Mouse (Mus musculus): ENCODE results near the gene Chd9. TPM values are rescaled to one million over a fixed set of nuclear protein-coding genes. Genes with fewer than 3 reads are reported as not detected.

Gene Chd9
- total RNA-seq, 2 experiments from 2014 or later = 68.7 to 93.5 TPM

DNA sequence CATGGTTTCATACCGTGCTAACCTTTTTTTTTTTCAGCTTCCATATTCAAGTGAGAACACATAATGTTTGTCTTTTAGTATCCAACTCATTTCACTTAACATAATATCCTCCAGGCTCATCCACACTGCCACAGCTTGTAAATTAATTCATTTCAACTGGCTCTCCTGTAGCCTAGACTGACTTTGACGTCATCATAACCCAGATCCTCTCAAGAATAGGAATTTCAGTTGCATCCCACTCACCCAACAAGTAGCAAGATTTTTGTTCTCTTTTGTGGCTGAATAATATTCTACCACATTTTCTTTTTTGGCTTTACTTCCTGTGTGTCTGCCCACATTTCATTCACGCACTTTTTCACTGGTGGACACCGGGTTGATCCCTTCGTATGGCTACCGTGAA, 9.3 kb downstream of the Chd9 start:
- no peak for DNase-seq

DNA sequence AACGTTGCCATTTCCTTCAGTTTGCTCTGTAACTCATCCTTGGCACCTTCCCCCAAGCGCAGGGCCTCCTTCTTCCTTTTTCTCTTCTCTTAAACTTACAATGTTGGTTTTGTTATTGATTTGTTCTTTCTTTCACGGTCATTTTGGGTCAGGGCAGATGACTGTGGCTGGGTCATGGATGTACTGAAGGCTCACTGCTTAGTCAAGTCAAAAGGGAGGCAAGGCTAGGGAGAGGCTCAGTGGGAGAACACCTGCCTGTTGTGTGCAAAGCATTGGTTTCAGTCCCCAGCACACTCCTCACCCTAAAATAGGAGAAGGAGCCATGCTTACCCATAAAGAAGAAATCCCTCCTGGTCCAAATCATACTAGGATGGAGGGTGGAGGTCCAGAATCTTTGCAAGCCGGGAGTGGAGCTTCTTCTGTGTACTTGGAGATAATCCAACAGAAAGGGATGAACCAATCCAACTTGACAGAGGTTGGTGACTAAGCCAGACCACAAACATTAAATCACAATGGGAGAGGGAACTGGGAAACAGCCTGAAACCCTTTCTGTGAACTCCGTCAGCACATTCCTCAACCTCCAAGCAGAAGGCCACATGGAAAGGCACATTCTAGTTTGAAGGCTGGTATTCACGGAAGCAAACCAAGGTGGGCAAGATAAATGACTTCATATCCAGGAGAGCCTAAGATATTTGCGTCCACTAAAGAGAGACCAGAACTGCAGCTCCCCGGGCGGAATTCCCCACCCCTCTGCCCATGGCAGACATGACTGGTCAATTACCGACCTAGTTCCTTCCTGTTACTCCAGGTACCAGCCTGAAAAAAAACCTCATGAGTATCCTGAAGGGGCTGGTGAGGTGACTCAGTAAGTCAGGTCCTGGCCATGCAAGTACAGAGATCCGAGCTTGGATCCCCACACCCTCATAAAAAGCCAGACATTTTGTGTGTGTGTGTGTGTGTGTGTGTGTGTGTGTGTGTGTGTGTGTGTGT, 11.9 kb downstream of the Chd9 start:
- DNase-seq = peak; percentile 33 to 40

DNA sequence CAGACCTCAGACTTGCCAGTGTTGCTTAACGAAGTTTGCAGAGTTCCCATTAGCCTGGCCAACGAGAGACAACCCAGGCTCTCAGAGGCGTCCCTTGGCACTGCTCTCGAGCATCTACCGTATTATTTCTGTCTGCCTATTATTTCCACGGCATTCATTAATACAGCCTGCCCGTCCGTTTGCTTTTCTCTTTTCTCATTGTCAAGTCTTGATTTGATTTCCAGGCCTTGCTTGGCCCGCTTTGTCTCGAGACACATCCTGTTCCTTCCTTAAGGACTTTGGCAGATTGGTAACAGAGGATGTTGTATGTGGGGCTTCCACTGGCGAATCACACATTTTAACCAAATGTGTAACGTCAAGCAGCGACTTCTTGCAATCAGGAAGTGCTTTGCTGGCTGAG, 13.2 kb downstream of the Chd9 start:
- no peak for DNase-seq

GRCm38 (mm10) chr8:90843127-90843526, 15.0 kb downstream of the Chd9 start:
- no peak for DNase-seq

DNA sequence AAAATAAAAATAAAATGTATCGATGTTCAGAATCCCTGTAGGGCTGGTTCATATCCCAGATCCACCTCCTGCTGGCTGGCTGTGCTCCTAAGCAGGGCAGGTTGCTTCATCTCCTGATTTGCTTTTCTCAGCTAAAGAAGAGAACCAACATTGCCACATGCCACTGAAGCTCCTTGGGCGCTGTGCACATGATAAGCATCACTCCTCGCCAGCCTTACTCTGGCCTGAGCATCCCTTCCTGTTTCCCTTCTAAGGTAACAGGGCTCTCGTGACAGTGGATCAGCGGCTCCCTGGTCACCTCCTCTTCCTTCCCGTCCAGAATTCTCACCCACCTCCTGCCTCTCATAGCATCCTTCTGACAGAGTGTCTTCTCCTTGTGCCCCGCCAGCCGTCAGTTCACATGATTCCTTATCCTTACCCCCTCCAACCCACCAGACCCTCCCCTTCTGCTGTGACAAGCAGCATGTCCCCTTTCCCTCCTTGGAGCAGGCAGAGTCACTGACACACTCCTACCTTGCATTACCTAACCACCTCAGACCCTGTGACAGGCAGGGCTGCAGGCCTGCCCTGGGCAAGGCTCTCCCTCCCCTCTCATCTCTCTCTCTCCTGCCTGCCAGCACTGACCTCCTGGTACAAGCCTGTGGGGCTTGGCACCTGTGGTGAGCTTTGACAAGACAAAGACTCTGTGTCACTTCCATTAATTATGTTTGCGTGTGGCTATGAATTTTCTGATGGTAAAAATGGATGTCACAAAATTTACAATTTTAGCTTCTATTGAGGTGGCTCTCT, 16.2 kb downstream of the Chd9 start:
- no peak for DNase-seq

DNA sequence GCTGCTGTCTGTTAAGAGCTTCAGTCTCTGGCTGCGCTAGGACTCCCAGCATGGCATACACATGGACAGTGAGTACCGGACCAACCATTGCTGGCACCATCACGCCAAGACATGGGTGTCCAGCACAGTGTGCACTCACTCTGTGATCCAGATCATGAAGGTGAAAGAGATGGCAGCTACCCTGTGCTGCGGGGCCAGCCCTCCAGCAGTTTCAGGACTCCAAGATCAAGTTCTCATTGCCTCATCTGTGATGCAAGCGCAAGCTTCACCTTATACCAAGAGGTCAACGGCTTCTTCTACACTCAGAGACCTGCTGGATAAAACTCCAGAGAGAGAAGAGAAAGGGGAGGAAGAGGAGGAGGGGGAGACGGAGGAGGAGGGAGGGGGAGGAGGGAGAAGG, 19.8 kb downstream of the Chd9 start:
- DNase-seq = no peak

DNA sequence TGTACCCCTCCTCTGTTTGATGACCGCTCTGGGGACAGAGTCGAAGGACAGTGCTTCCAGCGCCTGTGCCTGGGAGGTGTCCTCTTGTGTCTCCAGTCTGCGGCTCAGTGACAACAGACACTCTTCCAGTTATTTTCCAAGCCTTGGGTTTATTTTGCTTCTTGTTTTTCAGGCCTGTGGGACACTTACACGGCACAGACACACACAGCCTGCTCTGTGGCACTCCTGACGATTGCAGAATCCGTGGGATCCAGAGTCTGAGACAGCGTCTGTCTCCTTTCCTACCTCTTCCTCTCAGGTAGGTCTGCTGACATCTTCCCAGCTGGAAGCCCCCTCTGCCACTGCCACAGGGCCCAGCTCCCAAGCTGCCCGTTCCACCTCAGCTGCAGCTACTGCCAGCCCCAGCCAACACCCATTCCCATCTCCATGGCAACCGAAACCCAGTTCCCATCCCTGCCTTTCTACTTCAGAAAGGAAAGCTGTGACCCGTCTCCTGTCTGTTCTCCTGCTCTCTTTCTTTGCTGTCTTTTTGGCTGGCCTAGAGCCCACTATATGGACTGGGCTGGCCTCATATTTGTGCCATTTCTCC, 21.4 kb downstream of the Chd9 start:
- no peak for DNase-seq

DNA sequence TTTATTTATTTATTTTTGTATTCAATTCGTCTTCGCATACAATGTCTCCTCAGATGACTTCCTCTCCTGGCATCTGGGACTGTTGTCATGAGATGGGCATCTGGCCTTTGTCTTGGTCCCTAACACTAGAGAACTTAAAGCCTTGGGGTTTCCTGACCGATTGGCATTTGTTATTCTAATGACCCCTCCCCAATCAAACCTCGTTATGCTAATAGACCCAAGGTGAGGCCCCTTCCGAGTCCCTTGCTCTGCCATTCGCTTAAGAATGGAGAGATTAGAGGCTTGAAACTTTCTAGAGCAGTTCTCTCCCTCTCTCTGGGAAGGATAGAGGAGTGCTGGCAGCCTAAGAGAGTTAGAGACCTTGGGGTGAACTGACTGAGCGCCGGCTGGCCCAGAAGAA, 23.4 kb downstream of the Chd9 start:
- DNase-seq = no peak

DNA sequence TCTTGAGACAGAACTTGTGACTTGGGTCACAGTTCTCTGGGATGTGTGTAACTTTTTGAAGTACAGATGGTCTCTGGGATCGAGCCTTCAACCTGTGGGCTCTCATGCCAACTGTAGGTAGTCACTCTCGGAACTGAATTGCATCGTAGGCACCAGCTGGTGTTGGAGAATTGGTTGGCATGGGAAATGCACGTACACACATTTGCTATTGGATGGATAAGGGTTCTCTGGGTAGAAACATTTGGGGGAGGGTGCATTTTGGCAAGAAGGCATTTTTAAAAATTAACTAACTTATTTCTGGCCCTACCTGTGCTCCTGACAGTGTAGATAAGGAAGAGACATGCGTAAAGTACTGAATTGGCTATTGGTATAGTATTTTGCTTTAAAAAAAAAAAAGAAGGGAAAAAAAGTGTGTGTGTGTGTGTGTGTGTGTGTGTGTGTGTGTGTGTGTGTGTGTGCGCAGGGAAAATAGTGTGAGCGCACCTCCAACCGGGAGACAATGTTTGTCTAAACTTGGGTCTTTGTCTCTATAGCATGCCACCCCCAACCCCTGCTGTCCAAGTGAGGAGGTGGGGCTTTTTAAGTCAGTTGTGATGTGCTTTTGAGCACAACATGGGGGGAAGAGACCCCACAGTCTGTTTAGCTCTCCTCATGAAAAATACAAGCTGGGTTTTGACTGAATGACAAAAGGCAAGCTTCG, 26.0 kb downstream of the Chd9 start:
- DNase-seq = no peak

DNA sequence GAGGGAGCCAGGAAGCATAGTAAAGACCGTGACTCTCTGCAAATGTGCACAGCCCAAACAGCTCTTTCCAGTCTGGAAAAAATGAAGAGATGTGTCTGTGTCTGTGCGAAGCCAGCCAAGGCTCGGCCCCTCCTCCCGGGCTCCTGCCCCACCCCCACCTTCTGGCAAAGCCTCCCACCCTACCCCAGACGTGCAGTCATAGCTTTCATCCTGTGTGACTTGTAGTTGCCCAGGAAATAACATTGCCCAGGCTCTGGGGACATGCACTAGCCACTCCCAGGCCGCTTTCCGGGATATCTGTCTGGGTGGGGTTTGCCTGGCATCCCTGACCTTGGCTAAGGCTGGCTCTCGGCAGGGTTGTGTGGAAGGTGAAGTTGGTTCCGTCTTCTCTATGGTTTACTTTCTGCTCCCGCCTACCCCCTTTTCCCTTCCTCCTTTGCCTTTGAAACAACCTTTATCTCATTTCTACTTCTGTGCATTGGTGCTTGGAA, 26.6 kb downstream of the Chd9 start:
- DNase-seq = peak; percentile 46 to 58

DNA sequence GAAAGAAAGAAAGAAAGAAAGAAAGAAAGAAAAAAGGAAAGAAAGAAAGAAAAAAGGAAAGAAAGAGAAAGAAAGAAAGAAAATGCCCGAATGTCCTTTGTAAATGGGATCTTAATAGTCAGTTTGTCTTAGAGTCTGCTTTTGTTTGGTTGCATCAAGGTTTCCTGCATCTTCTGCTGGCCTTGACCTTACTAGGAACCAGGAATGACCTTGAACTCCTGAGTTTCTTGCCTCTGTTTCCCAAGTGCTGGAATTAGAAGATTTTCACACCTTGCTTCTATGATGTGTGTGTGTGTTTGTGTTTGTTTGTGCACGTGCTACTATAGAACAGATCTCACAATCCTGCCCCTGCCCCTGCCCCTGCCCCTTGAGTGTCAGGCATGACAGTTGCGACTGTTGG, 28.0 kb downstream of the Chd9 start:
- DNase-seq = no peak

DNA sequence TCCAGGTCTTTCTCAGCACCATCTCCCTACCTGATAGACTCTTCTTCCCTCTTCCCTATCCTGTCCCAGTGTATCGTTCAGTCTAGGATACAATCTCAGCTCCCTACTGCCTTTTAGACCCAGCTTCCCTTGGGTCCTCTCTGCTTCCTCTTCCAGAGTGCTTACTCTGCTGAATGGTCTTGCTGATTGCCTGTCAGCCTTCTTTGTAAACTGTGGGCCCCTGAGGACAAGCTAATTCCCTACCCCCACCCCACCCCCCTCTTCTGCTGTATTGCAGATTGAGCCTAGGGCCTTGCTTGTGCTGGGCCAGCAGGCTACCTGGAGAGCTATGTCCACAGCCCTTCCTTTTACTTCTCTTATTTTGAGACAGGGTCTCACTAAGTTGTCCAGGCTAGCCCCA, 28.8 kb downstream of the Chd9 start:
- DNase-seq = no peak

GRCm38 (mm10) chr8:90858071-90858470, 29.9 kb downstream of the Chd9 start:
- no peak for DNase-seq

DNA sequence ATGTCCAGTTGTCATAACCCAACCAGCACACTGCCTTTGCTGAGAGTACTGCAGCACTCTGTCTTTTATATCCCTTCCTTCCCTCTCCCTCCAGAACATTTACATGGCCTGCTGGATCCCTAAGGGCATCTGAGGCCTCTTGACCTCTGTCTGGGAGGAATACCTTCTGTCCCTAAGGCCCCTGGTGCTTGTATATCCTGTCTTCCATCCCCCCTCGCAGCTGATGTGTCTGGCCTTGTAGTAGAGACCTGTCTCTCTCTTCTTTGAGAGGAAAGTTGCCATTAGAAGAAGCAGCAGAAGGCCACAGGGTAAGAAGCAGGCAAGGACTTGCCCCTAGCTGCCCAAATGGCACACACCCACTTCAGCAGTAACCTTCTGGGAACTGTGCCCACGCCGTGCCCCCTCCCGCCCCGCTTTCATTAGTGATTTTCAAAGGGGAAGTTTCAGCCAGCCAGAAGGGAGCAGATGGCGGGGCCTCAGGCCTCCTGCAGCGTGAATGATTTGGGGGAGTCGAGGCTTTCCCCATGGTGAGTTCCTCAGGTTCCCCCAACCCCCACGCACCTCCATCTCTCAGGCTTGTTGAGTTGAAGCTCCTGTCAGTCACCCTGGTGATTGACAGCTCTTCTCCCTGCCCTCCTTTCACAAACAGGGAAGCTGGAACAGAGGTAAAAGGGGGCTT, 33.3 kb downstream of the Chd9 start:
- DNase-seq = peak in 1 of 2 experiments; percentile 58

DNA sequence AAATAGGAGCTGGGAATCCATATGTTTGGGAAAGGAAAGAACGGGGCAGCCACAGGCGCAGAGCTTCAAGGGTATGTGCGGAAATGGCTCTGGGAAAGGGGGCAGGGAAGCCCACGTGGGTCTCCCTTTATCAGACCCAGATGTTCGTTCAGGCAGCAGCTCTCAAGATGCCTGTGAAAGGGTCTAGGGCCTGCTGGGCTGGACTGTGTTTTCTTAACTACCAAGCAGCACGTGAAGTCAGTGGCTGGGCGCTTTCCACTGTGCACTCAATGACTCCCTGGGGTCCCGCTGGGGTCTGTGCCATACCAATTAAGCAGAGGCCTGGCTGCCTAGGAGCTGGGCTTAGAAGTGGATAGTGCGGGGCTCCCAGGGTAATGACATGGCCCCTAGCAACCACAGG, 33.9 kb downstream of the Chd9 start:
- peak in 1 of 2 experiments; percentile 49 for DNase-seq

- peak; percentile 50 to 63 for DNase-seq
These were observed 38.9 kb downstream of the Chd9 start for GRCm38 (mm10) chr8:90867061-90867460.

- no peak for DNase-seq
These were observed 39.8 kb downstream of the Chd9 start for GRCm38 (mm10) chr8:90867911-90868310.

DNA sequence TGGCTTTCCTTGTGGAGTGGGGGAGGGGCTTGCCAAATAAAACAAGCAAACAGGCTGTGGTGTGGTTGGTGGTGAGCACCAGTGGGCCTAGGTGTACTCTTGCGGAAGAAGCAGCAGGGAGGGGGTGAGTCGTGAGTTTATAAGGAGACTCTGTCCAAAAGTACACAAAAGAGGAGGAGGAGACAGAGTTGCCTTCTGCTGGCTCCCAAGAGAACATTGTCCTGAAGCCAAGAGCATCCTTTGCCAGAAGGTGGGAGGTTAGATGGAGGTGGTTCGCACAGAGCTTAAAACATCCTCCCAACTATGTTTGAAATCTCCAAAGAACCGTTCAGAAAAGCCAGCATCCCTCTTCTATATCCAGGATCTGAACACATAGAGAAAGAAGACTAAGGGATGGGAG, 40.2 kb downstream of the Chd9 start:
- DNase-seq = no peak

DNA sequence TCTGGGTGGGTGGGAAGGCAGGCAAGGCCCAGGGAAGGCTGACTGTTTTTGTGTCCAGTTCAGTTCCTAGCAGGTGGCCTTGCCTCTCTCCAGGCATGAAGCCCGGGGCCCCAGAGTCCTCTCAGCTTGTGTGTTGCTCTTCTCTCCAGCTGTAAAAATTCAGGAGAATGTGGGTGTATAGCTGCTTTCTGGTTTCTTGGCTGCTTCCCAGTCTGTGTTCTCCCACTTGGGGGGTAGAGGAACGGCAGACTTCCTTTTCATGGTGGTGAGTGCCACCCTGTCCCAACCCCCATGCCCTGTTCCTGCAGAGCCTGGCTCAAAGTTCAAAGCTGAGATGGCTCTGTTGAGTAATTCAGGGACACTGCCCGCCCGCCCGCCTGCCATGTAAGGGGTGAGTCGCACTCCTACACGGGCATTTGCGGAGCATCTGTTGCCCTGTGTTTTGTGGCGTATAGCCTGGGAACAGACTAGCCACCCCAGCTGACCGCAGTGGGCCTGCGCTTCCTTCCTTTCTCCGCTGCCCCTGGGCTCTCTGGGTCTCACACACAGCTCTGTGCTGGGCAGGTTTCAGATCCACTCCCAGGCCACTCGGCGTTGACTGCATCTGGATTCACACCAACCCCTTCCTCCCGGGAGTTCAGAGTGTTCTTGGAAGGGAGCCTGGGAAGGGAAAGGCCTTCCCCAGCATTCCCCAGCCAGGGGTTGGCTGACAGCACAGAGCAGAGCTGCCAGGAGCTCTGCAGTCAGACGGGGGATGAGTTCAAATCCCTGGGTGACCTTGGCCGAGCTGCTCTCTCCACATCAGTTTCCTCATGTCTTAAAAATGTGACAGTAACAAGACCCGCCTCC, 41.1 kb downstream of the Chd9 start:
- DNase-seq = peak; percentile 88 to 90
